Mouse (Mus musculus) cortical plate, adult 2 months (tissue): ENCODE data around the gene Ehbp1.

Source experiments
- CTCF ChIP-seq: fragments of 200-500 bp; IDR thresholded peaks from 2 replicates; pipeline ENCODE4 v1.5.1; 2011; ENCODE audit warnings: mild to moderate bottlenecking, control low read depth, low read length; ENCODE audit not compliant: insufficient read depth; ENCODE audit errors: extremely low read depth
- POLR2A ChIP-seq: fragments of 200-500 bp; IDR thresholded peaks from 2 replicates; pipeline ENCODE4 v1.6.1; 2011; ENCODE audit warnings: mild to moderate bottlenecking, low read length, control low read depth; ENCODE audit not compliant: insufficient read depth; ENCODE audit errors: extremely low read depth

GRCm38 (mm10) chr11:22366486-22366885 lies 24.4 kb upstream of the Ehbp1 start:
- no peak for TF ChIP-seq CTCF
- no peak for TF ChIP-seq POLR2A
